Mouse (Mus musculus) CH12.LX (cell line): Measurements from ENCODE around the gene Zfp758.
"Not testable (repeated sequence)": the region's sequence is repeated elsewhere in the genome, so short reads cannot be mapped to it uniquely, and the experiment has no call there.

ENCODE experiments used
- CHD1 ChIP-seq: IDR thresholded peaks from 2 replicates; pipeline ENCODE4 v1.6.1; 2012; ENCODE audit warnings: low read depth, low read length, improper control_type of control experiment, inconsistent platforms
- CTCF ChIP-seq, 2 experiments: IDR thresholded peaks in 1 of 2; conservative IDR thresholded peaks in 1 of 2; 2 replicates each; pipeline ENCODE4 v1.5.1; 2011 to 2012; ENCODE audit warnings: low read depth in 2 of 2, low read length in 2 of 2, improper control_type of control experiment in 1 of 2, inconsistent platforms in 1 of 2, mild to moderate bottlenecking in 1 of 2, moderate library complexity in 1 of 2
- GABPA ChIP-seq: IDR thresholded peaks from 2 replicates; pipeline ENCODE4 v1.6.1; 2012; ENCODE audit warnings: low read depth, low read length, improper control_type of control experiment, inconsistent platforms; ENCODE audit not compliant: insufficient replicate concordance
- HCFC1 ChIP-seq: IDR thresholded peaks from 2 replicates; pipeline ENCODE4 v1.6.1; 2012; ENCODE audit warnings: low read depth, mild to moderate bottlenecking, inconsistent platforms, low read length, improper control_type of control experiment
- JUND ChIP-seq: conservative IDR thresholded peaks from 2 replicates; pipeline ENCODE4 v1.6.1; 2011; ENCODE audit warnings: low read depth, low read length, improper control_type of control experiment
- KAT2A ChIP-seq: IDR thresholded peaks from 2 replicates; pipeline ENCODE4 v1.6.1; 2012; ENCODE audit warnings: low read length, improper control_type of control experiment, inconsistent platforms; ENCODE audit not compliant: insufficient replicate concordance
- MYC ChIP-seq: IDR thresholded peaks from 2 replicates; pipeline ENCODE4 v1.6.1; 2011; ENCODE audit warnings: low read depth, mild to moderate bottlenecking, improper control_type of control experiment, low read length
- NELFE ChIP-seq: IDR thresholded peaks from 2 replicates; pipeline ENCODE4 v1.6.1; 2011; ENCODE audit warnings: low read depth, low read length, improper control_type of control experiment
- POLR2A ChIP-seq: IDR thresholded peaks from 2 replicates; pipeline ENCODE4 v1.6.1; 2011; ENCODE audit warnings: low read depth, mild to moderate bottlenecking, improper control_type of control experiment, low read length
- SIN3A ChIP-seq: IDR thresholded peaks from 2 replicates; pipeline ENCODE4 v1.6.1; 2012; ENCODE audit warnings: low read length, improper control_type of control experiment, inconsistent platforms
- TCF12 ChIP-seq: IDR thresholded peaks from 2 replicates; pipeline ENCODE4 v1.6.1; 2014; ENCODE audit warnings: low read depth, mild to moderate bottlenecking, inconsistent platforms, low read length, improper control_type of control experiment

DNA sequence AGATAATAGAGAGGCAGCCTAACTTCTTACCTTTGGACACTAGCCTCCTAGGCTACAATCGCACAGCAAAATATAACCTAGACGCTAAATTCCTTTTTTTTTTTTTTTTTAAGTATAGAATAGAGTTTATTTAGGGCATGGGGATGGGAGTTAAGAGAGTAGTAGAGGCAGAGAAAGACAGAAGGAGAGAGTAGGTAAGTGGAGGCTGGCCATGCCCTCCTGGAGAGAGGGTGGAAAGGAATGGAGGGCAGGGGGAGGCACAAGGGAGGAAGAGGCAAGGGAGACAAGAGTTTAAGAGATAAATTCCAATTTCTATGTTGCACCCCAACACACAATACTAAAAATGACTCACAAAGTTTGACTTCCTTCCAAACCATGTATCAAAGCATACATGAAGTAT, 46.0 kb upstream of the Zfp758 start:
- not testable (repeated sequence) for TF ChIP-seq POLR2A; NELFE; CTCF (conservative IDR thresholded peaks at IDR 0.05 in 1 of 2, IDR thresholded peaks at IDR 0.05 in 1 of 2; ENCODE audit: low read depth in 2 of 2, low read length in 2 of 2); HCFC1; TCF12; GABPA; MYC; CHD1; JUND; SIN3A; KAT2A
